In genomic region chr17:29269349-29269706, GRCm38 (mm10) we compare ENCODE assay signal across 8 mouse cellular contexts. TPM values are rescaled to one million over a fixed set of nuclear protein-coding genes. Genes with fewer than 3 reads are reported as not detected.
A peak's percentile ranks its signal among the peaks of the same experiment; 100 is the strongest.
DNase-seq lines count a peak whose midpoint lies in the region; ATAC-seq and TF ChIP-seq lines count a peak whose summit lies in the region.

No protein-coding gene starts in this region.

- peak overlapping the region; percentile 56 for H3K4me2 ChIP-seq in embryonic facial prominence, embryonic 11.5 days (ENCODE audit: low read depth, low read length)
- peak overlapping the region; percentile 86 for H3K4me2 ChIP-seq in intestine, embryonic 14.5 days (ENCODE audit: low read length)
- H3K4me2 ChIP-seq in neural tube, embryonic 12.5 days (replicated peaks), result peak overlapping the region; percentile 69

- ATAC-seq in embryonic facial prominence, embryonic 11.5 days (replicated peaks; ENCODE audit: insufficient number of reproducible peaks, low FRiP score, low TSS enrichment, low read depth), result no peak
- no peak for ATAC-seq in intestine, embryonic 14.5 days (replicated peaks; ENCODE audit: low FRiP score, low TSS enrichment, low read depth)
- ATAC-seq in neural tube, embryonic 12.5 days (ENCODE audit: low FRiP score, low read depth), result no peak

- H3K27me3 ChIP-seq in embryonic facial prominence, embryonic 11.5 days (ENCODE audit: control insufficient read depth, insufficient read depth, low read length), result no peaks in the 10 kb centered on the region
- H3K27me3 ChIP-seq in intestine, embryonic 14.5 days (replicated peaks; ENCODE audit: control insufficient read depth, insufficient read depth, low read length), result no peaks in the 10 kb centered on the region
- no peaks in the 10 kb centered on the region for H3K27me3 ChIP-seq in neural tube, embryonic 12.5 days (replicated peaks)

- H3K9ac ChIP-seq in embryonic facial prominence, embryonic 11.5 days (replicated peaks; ENCODE audit: low read length), result peak overlapping the region; percentile 91
- H3K9ac ChIP-seq in intestine, embryonic 14.5 days (ENCODE audit: low read length), result peak overlapping the region; percentile 95
- peak overlapping the region; percentile 93 for H3K9ac ChIP-seq in neural tube, embryonic 12.5 days

- TF ChIP-seq CTCF in lung, adult 2 months (IDR thresholded peaks at IDR 0.05; ENCODE audit: insufficient read depth, low read length), result no peak

- H3K4me3 ChIP-seq in lung, adult 2 months (replicated peaks; ENCODE audit: extremely low read depth, low read depth, low read length), result peak overlapping the region; percentile 84
- peak overlapping the region; percentile 88 for H3K4me3 ChIP-seq in embryonic facial prominence, embryonic 11.5 days (ENCODE audit: low read depth, low read length)
- peak overlapping the region; percentile 73 for H3K4me3 ChIP-seq in intestine, embryonic 14.5 days (ENCODE audit: low read depth, low read length)
- peak overlapping the region; percentile 88 for H3K4me3 ChIP-seq in neural tube, embryonic 12.5 days

- no peaks in the 10 kb centered on the region for H3K9me3 ChIP-seq in embryonic facial prominence, embryonic 11.5 days (replicated peaks; ENCODE audit: control insufficient read depth, low read length)
- H3K9me3 ChIP-seq in intestine, embryonic 14.5 days (ENCODE audit: control insufficient read depth, low read length), result no peaks in the 10 kb centered on the region
- no peaks in the 10 kb centered on the region for H3K9me3 ChIP-seq in neural tube, embryonic 12.5 days

- 10% methylated on average over 10 of the region's 10 CpGs for WGBS in lung, adult 2 months
- 24% methylated on average over 10 of the region's 10 CpGs for WGBS in embryonic facial prominence, embryonic 11.5 days
- WGBS in intestine, embryonic 14.5 days, result 18% methylated on average over 10 of the region's 10 CpGs
- 24% methylated on average over 10 of the region's 10 CpGs for WGBS in neural tube, embryonic 12.5 days

- peak overlapping the region; percentile 77 for H3K27ac ChIP-seq in embryonic facial prominence, embryonic 11.5 days (replicated peaks; ENCODE audit: low read depth, low read length)
- peak overlapping the region; percentile 90 for H3K27ac ChIP-seq in intestine, embryonic 14.5 days (ENCODE audit: low read depth)
- H3K27ac ChIP-seq in neural tube, embryonic 12.5 days, result no peak overlapping the region

- H3K4me1 ChIP-seq in lung, adult 2 months (ENCODE audit: control insufficient read depth, insufficient read depth, low read length), result peaks cover 7% of the 10 kb centered on the region
- H3K4me1 ChIP-seq in embryonic facial prominence, embryonic 11.5 days (ENCODE audit: control insufficient read depth, insufficient read depth, low read length), result peaks cover 6% of the 10 kb centered on the region; the same call in 1 of the 2 replicates
- H3K4me1 ChIP-seq in intestine, embryonic 14.5 days (replicated peaks; ENCODE audit: control insufficient read depth, insufficient read depth, low read length), result peaks cover 16% of the 10 kb centered on the region
- H3K4me1 ChIP-seq in neural tube, embryonic 12.5 days, result peaks cover 23% of the 10 kb centered on the region

- TF ChIP-seq POLR2A in lung, adult 2 months (IDR thresholded peaks at IDR 0.05; ENCODE audit: borderline replicate concordance, extremely low read depth, low read depth, low read length), result no peak

- no peaks in the 10 kb centered on the region for H3K36me3 ChIP-seq in embryonic facial prominence, embryonic 11.5 days (replicated peaks; ENCODE audit: control insufficient read depth, insufficient read depth, low read depth, low read length)
- no peaks in the 10 kb centered on the region for H3K36me3 ChIP-seq in intestine, embryonic 14.5 days (ENCODE audit: control insufficient read depth, insufficient read depth, low read length)
- no peaks in the 10 kb centered on the region for H3K36me3 ChIP-seq in neural tube, embryonic 12.5 days

- no peak for DNase-seq in lung, adult 2 months
- DNase-seq in lung, postnatal 4 days, result no peak
- DNase-seq in embryonic facial prominence, embryonic 11.5 days (ENCODE audit: low spot score), result no peak
- no peak for DNase-seq in intestine, embryonic 14.5 days (ENCODE audit: low spot score)
- DNase-seq in gastrocnemius, postnatal 25 days, result no peak
- DNase-seq in layer of hippocampus, postnatal 25 days (ENCODE audit: extremely low spot score in 1 of 2, low spot score in 1 of 2), result no peak
- DNase-seq in retina, postnatal 1 day, result no peak

RNA-seq across cellular contexts. Expression of gene BC004004, which starts 0.7 kb away (rescaled TPM):
- polyA plus RNA-seq in lung, adult 2 months (2012; rRNA removed), result 56.5 and 70.8 TPM in 2 replicates
- 55.1 and 55.4 TPM in 2 replicates for polyA plus RNA-seq in embryonic facial prominence, embryonic 11.5 days (2014; fragmentation: Nextera tagmentation; extraction: Ambion mirVana)
- 72.4 and 77.4 TPM in 2 replicates for polyA plus RNA-seq in intestine, embryonic 14.5 days (2014; fragmentation: Nextera tagmentation; extraction: Ambion mirVana)
- 74.8 and 75.3 TPM in 2 replicates for polyA plus RNA-seq in neural tube, embryonic 12.5 days (2016; fragmentation: Nextera tagmentation; extraction: Ambion mirVana)
- 100 to 1,000 TPM; 102 to 122 TPM for total RNA-seq in gastrocnemius, postnatal 25 days (2021)
- 10 to 100 TPM; 96.8 to 96.9 TPM for total RNA-seq in layer of hippocampus, postnatal 25 days (2021)

RNA-seq across cellular contexts. Expression of gene Ppil1, which starts 5.3 kb away (rescaled TPM):
- 18.7 and 20.7 TPM in 2 replicates for polyA plus RNA-seq in lung, adult 2 months (2012; rRNA removed)
- 177 and 196 TPM in 2 replicates for polyA plus RNA-seq in embryonic facial prominence, embryonic 11.5 days (2014; fragmentation: Nextera tagmentation; extraction: Ambion mirVana)
- 165 and 170 TPM in 2 replicates for polyA plus RNA-seq in intestine, embryonic 14.5 days (2014; fragmentation: Nextera tagmentation; extraction: Ambion mirVana)
- 117 and 125 TPM in 2 replicates for polyA plus RNA-seq in neural tube, embryonic 12.5 days (2016; fragmentation: Nextera tagmentation; extraction: Ambion mirVana)
- total RNA-seq in gastrocnemius, postnatal 25 days (2021), result 1 to 10 TPM; 7.8 TPM
- total RNA-seq in layer of hippocampus, postnatal 25 days (2021), result 10 to 100 TPM; 17.7 to 19.6 TPM

RNA-seq across cellular contexts. Expression of gene Cpne5, which starts 31.4 kb away (rescaled TPM):
- polyA plus RNA-seq in lung, adult 2 months (2012; rRNA removed), result 13.6 and 15.7 TPM in 2 replicates
- 4.5 TPM in 2 replicates for polyA plus RNA-seq in embryonic facial prominence, embryonic 11.5 days (2014; fragmentation: Nextera tagmentation; extraction: Ambion mirVana)
- 12.9 and 14.6 TPM in 2 replicates for polyA plus RNA-seq in intestine, embryonic 14.5 days (2014; fragmentation: Nextera tagmentation; extraction: Ambion mirVana)
- 7.0 and 7.7 TPM in 2 replicates for polyA plus RNA-seq in neural tube, embryonic 12.5 days (2016; fragmentation: Nextera tagmentation; extraction: Ambion mirVana)
- total RNA-seq in gastrocnemius, postnatal 25 days (2021), result under 1 TPM in 1 of 2 experiments, not detected in 1; 0.13 TPM
- 10 to 100 TPM; 37.7 to 41.8 TPM for total RNA-seq in layer of hippocampus, postnatal 25 days (2021)

RNA-seq across cellular contexts. Expression of gene Pi16, which starts 48.2 kb away (rescaled TPM):
- polyA plus RNA-seq in lung, adult 2 months (2012; rRNA removed), result 46.8 and 47.3 TPM in 2 replicates
- 0.32 and 0.56 TPM in 2 replicates for polyA plus RNA-seq in embryonic facial prominence, embryonic 11.5 days (2014; fragmentation: Nextera tagmentation; extraction: Ambion mirVana)
- 0.18 and 0.32 TPM in 2 replicates for polyA plus RNA-seq in intestine, embryonic 14.5 days (2014; fragmentation: Nextera tagmentation; extraction: Ambion mirVana)
- 1.2 and 1.3 TPM in 2 replicates for polyA plus RNA-seq in neural tube, embryonic 12.5 days (2016; fragmentation: Nextera tagmentation; extraction: Ambion mirVana)
- 10 to 100 TPM; 27.9 to 47.2 TPM for total RNA-seq in gastrocnemius, postnatal 25 days (2021)
- 1 to 10 TPM in 1 of 2 experiments, under 1 TPM in 1; 0.98 to 1.5 TPM for total RNA-seq in layer of hippocampus, postnatal 25 days (2021)
